8 mouse cellular contexts compared by ENCODE assay signal in genomic region chr5:124529697-124530096, GRCm38 (mm10). TPM values are rescaled to one million over a fixed set of nuclear protein-coding genes. Genes with fewer than 3 reads are reported as not detected.
DNase-seq lines count a peak whose midpoint lies in the region; ATAC-seq and TF ChIP-seq lines count a peak whose summit lies in the region.

No protein-coding gene starts in this region.

- peak overlapping the region; percentile 83 for H3K4me3 ChIP-seq in embryonic fibroblast, embryonic 13.5 days (ENCODE audit: insufficient read depth, low read length)
- peak overlapping the region; percentile 82 for H3K4me3 ChIP-seq in hindbrain, embryonic 16.5 days (ENCODE audit: low read length)
- peak overlapping the region; percentile 82; the same call in 1 of the 2 replicates for H3K4me3 ChIP-seq in lung, postnatal 0 days (ENCODE audit: low read depth, low read length)

- H3K9ac ChIP-seq in hindbrain, embryonic 16.5 days (ENCODE audit: low read depth, low read length), result peak overlapping the region; percentile 84
- H3K9ac ChIP-seq in lung, postnatal 0 days (replicated peaks; ENCODE audit: low read depth), result no peak overlapping the region

- no peaks in the 10 kb centered on the region for H3K9me3 ChIP-seq in hindbrain, embryonic 16.5 days (ENCODE audit: control insufficient read depth, low read length)
- H3K9me3 ChIP-seq in lung, postnatal 0 days (ENCODE audit: low read length), result no peaks in the 10 kb centered on the region

- H3K36me3 ChIP-seq in hindbrain, embryonic 16.5 days (ENCODE audit: control insufficient read depth, insufficient read depth, low read length), result no peaks in the 10 kb centered on the region
- no peaks in the 10 kb centered on the region for H3K36me3 ChIP-seq in lung, postnatal 0 days (ENCODE audit: insufficient read depth, low read length)

- TF ChIP-seq CTCF in embryonic fibroblast, embryonic 13.5 days (IDR thresholded peaks at IDR 0.05; ENCODE audit: borderline replicate concordance, insufficient read depth, low read length), result no peak
- TF ChIP-seq CTCF in lung, postnatal 0 days (IDR thresholded peaks at IDR 0.05), result no peak

- no peak for TF ChIP-seq EP300 in lung, postnatal 0 days (IDR thresholded peaks at IDR 0.05)

- no peak for TF ChIP-seq POLR2A in embryonic fibroblast, embryonic 13.5 days (IDR thresholded peaks at IDR 0.05; ENCODE audit: low read depth, low read length)

- H3K4me2 ChIP-seq in hindbrain, embryonic 16.5 days (ENCODE audit: low read length), result peak overlapping the region; percentile 84
- H3K4me2 ChIP-seq in lung, postnatal 0 days (replicated peaks; ENCODE audit: low read depth, low read length), result peak overlapping the region; percentile 78

- H3K4me1 ChIP-seq in embryonic fibroblast, embryonic 13.5 days (ENCODE audit: control insufficient read depth, insufficient read depth, low read length), result no peaks in the 10 kb centered on the region
- peaks cover 24% of the 10 kb centered on the region for H3K4me1 ChIP-seq in hindbrain, embryonic 16.5 days (ENCODE audit: control insufficient read depth, insufficient read depth, low read depth, low read length)
- peaks cover 20% of the 10 kb centered on the region for H3K4me1 ChIP-seq in lung, postnatal 0 days (ENCODE audit: insufficient read depth, low read depth, low read length)

- WGBS in hindbrain, embryonic 16.5 days, result 65% methylated on average over 8 of the region's 8 CpGs
- 33% methylated on average over 8 of the region's 8 CpGs for WGBS in lung, postnatal 0 days

- H3K27ac ChIP-seq in embryonic fibroblast, embryonic 13.5 days (ENCODE audit: insufficient read depth, low read length), result no peak overlapping the region
- no peak overlapping the region for H3K27ac ChIP-seq in hindbrain, embryonic 16.5 days (ENCODE audit: low read depth, low read length)
- H3K27ac ChIP-seq in lung, postnatal 0 days (ENCODE audit: low read length), result peak overlapping the region; percentile 89

- peak; percentile 49 for DNase-seq in 416B (ENCODE audit: low read depth)
- no peak for DNase-seq in lung, postnatal 0 days (ENCODE audit: low spot score)
- DNase-seq in testis, postnatal 14 days (ENCODE audit: low spot score), result no peak
- no peak for DNase-seq in ovary, postnatal 36 days (ENCODE audit: low spot score)
- DNase-seq in thymus, adult 18-20 months, result no peak
- no peak for DNase-seq in urinary bladder, postnatal 10 days (ENCODE audit: low spot score)

- no peaks in the 10 kb centered on the region for H3K27me3 ChIP-seq in hindbrain, embryonic 16.5 days (replicated peaks; ENCODE audit: control insufficient read depth, insufficient read depth, low read length)
- H3K27me3 ChIP-seq in lung, postnatal 0 days (replicated peaks; ENCODE audit: insufficient read depth, low read length), result no peaks in the 10 kb centered on the region

- ATAC-seq in hindbrain, embryonic 16.5 days, result no peak
- peak; percentile 16; the same call in 1 of the 2 replicates for ATAC-seq in lung, postnatal 0 days

RNA-seq across cellular contexts. Expression of gene Rilpl1, which starts 1.5 kb away (rescaled TPM):
- polyA plus RNA-seq in embryonic fibroblast, embryonic 13.5 days (2011; ENCODE audit: insufficient read length, low read depth, missing spikeins), result 19.8 and 23.2 TPM in 2 replicates
- polyA plus RNA-seq in hindbrain, embryonic 16.5 days (2015; fragmentation: Nextera tagmentation; extraction: Ambion mirVana), result 13.9 and 14.5 TPM in 2 replicates
- 24.4 and 26.6 TPM in 2 replicates for polyA plus RNA-seq in lung, postnatal 0 days (2015; fragmentation: Nextera tagmentation; extraction: Ambion mirVana)

RNA-seq across cellular contexts. Expression of gene Tmed2, which starts 10.8 kb away (rescaled TPM):
- 510 and 665 TPM in 2 replicates for polyA plus RNA-seq in embryonic fibroblast, embryonic 13.5 days (2011; ENCODE audit: insufficient read length, low read depth, missing spikeins)
- polyA plus RNA-seq in hindbrain, embryonic 16.5 days (2015; fragmentation: Nextera tagmentation; extraction: Ambion mirVana), result 342 and 347 TPM in 2 replicates
- 478 and 479 TPM in 2 replicates for polyA plus RNA-seq in lung, postnatal 0 days (2015; fragmentation: Nextera tagmentation; extraction: Ambion mirVana)

RNA-seq across cellular contexts. Expression of gene Ddx55, which starts 23.0 kb away (rescaled TPM):
- 8.1 and 9.2 TPM in 2 replicates for polyA plus RNA-seq in embryonic fibroblast, embryonic 13.5 days (2011; ENCODE audit: insufficient read length, low read depth, missing spikeins)
- polyA plus RNA-seq in hindbrain, embryonic 16.5 days (2015; fragmentation: Nextera tagmentation; extraction: Ambion mirVana), result 25.1 TPM in 2 replicates
- polyA plus RNA-seq in lung, postnatal 0 days (2015; fragmentation: Nextera tagmentation; extraction: Ambion mirVana), result 6.3 and 6.7 TPM in 2 replicates

RNA-seq across cellular contexts. Expression of gene Snrnp35, which starts 46.8 kb away (rescaled TPM):
- polyA plus RNA-seq in embryonic fibroblast, embryonic 13.5 days (2011; ENCODE audit: insufficient read length, low read depth, missing spikeins), result 11.1 and 12.1 TPM in 2 replicates
- 19.6 and 21.9 TPM in 2 replicates for polyA plus RNA-seq in hindbrain, embryonic 16.5 days (2015; fragmentation: Nextera tagmentation; extraction: Ambion mirVana)
- 11.7 and 12.8 TPM in 2 replicates for polyA plus RNA-seq in lung, postnatal 0 days (2015; fragmentation: Nextera tagmentation; extraction: Ambion mirVana)

RNA-seq across cellular contexts. Expression of gene Eif2b1, which starts 49.2 kb away (rescaled TPM):
- 43.6 and 49.8 TPM in 2 replicates for polyA plus RNA-seq in embryonic fibroblast, embryonic 13.5 days (2011; ENCODE audit: insufficient read length, low read depth, missing spikeins)
- polyA plus RNA-seq in hindbrain, embryonic 16.5 days (2015; fragmentation: Nextera tagmentation; extraction: Ambion mirVana), result 64.1 and 66.3 TPM in 2 replicates
- 44.4 and 46.6 TPM in 2 replicates for polyA plus RNA-seq in lung, postnatal 0 days (2015; fragmentation: Nextera tagmentation; extraction: Ambion mirVana)
